Mouse (Mus musculus) lung, adult 2 months (tissue): ENCODE measurements around the gene Ube3b.

Experiments
- CTCF ChIP-seq: fragments of 200-500 bp; IDR thresholded peaks from 2 replicates; pipeline ENCODE4 v1.5.1; 2011; ENCODE audit warnings: mild to moderate bottlenecking, low read length, control low read depth; ENCODE audit not compliant: insufficient read depth
- POLR2A ChIP-seq: fragments of 200-500 bp; IDR thresholded peaks from 2 replicates; pipeline ENCODE4 v1.6.1; 2011; ENCODE audit warnings: low read depth, mild to moderate bottlenecking, control low read depth, low read length, borderline replicate concordance; ENCODE audit errors: extremely low read depth

- no peak for TF ChIP-seq POLR2A
- TF ChIP-seq CTCF, result no peak
These were observed 1.5 kb upstream of the Ube3b start for GRCm38 (mm10) chr5:114378936-114379335.
